Mouse (Mus musculus) liver, adult 2 months (tissue): ENCODE measurements at regions not wholly inside any gene's neighbourhood (a gene's known extent, or its start where the extent isn't known, plus 50 kb on each side); places are given as distances from the start of the nearest gene placed in this dataset.

Experiments
- CTCF ChIP-seq: fragments of 200-500 bp; IDR thresholded peaks from 2 replicates; pipeline ENCODE4 v1.5.1; 2011; ENCODE audit warnings: low read depth, low read length, control low read depth
- POLR2A ChIP-seq: fragments of 200-500 bp; IDR thresholded peaks from 2 replicates; pipeline ENCODE4 v1.6.1; 2011; ENCODE audit warnings: low read length, control low read depth; ENCODE audit not compliant: insufficient read depth; ENCODE audit errors: extremely low read depth

- TF ChIP-seq CTCF: no peak
- TF ChIP-seq POLR2A: no peak
These were observed 244.5 kb downstream of the Galc start for GRCm38 (mm10) chr12:98014607-98015278.
